Mouse (Mus musculus) hindbrain, embryonic 15.5 days (tissue): ENCODE measurements around the gene Rab31. TPM values are rescaled to one million over a fixed set of nuclear protein-coding genes. Genes with fewer than 3 reads are reported as not detected.

ENCODE experiments used
- ATAC-seq: fragments of 200-750 bp; cut with Nextera tagmentation; 2 replicates; pipeline ENCODE4 v1.8.0; 2017; ENCODE audit warnings: low read depth, moderate number of reproducible peaks, moderate TSS enrichment; ENCODE audit not compliant: low FRiP score
- H3K27ac ChIP-seq: fragments of 300-500 bp; sonication (generic); replicated peaks from 2 replicates; pipeline ENCODE4 v1.5.1; 2015; ENCODE audit warnings: mild to moderate bottlenecking, inconsistent platforms
- H3K27me3 ChIP-seq: fragments of 300-500 bp; sonication (generic); 2 replicates; pipeline ENCODE4 v1.6.1; 2015; ENCODE audit warnings: control low read depth, inconsistent platforms
- H3K36me3 ChIP-seq: fragments of 300-500 bp; sonication (generic); 2 replicates; pipeline ENCODE4 v1.6.1; 2015; ENCODE audit warnings: control low read depth, inconsistent platforms
- H3K4me1 ChIP-seq: fragments of 300-500 bp; sonication (generic); replicated peaks from 2 replicates; pipeline ENCODE4 v1.6.1; 2015; ENCODE audit warnings: control low read depth, inconsistent platforms
- H3K4me2 ChIP-seq: fragments of 300-500 bp; sonication (generic); 2 replicates; pipeline ENCODE4 v1.6.1; 2015; ENCODE audit warnings: moderate library complexity, mild to moderate bottlenecking, inconsistent platforms
- H3K4me3 ChIP-seq: fragments of 300-500 bp; sonication (generic); 2 replicates; pipeline ENCODE4 v1.5.1; 2015; ENCODE audit warnings: mild to moderate bottlenecking, inconsistent platforms
- H3K9ac ChIP-seq: fragments of 300-500 bp; sonication (generic); 2 replicates; pipeline ENCODE4 v1.6.1; 2015; ENCODE audit warnings: inconsistent platforms
- H3K9me3 ChIP-seq: fragments of 300-500 bp; sonication (generic); 2 replicates; pipeline ENCODE4 v1.6.1; 2016; ENCODE audit warnings: control low read depth, inconsistent platforms
- WGBS: fragments of 180-500 bp; shearing (Covaris S2); methylation state at CpG from one replicate; pipeline ENCODE4 v1.1.7; 2015; 5-methylcytosine and 5-hydroxymethylcytosine counted together
- polyA plus RNA-seq: library from polyadenylated mRNA; unstranded; fragments of >200 nt; fragmentation: Nextera tagmentation; extraction: Ambion mirVana; gene quantifications from 2 replicates; pipeline ENCODE4 v1.2.1, GENCODE M21; 2015

The Rab31 gene
- polyA plus RNA-seq, result 65.2 and 72.8 TPM in 2 replicates

- under 1% methylated on average over 74 of the region's 75 CpGs for WGBS
- Histone ChIP-seq H3K9me3 (no peaks in the 10 kb centered on the region), H3K4me3 (peak within 1 kb of the TSS; percentile 82), H3K9ac (peak within 1 kb of the TSS; percentile 76), H3K4me2 (peak within 1 kb of the TSS; percentile 87), H3K27me3 (no peaks in the 10 kb centered on the region), H3K4me1 (peaks cover 51% of the 10 kb centered on the region), H3K27ac (peak within 1 kb of the TSS; percentile 74), H3K36me3 (no peaks in the 10 kb centered on the region)
- ATAC-seq, result peak; percentile 78
These were observed at the start of gene Rab31 for GRCm38 (mm10) chr17:65771951-65772934. TSS of gene Rab31 (minus strand) at chr17:65772752.

- H3K36me3 ChIP-seq, result peaks cover 38% of the 10 kb centered on the region
- no peak overlapping the region for H3K4me2 ChIP-seq
- H3K9ac ChIP-seq, result no peak overlapping the region
- no peaks in the 10 kb centered on the region for H3K4me1 ChIP-seq
- H3K27me3 ChIP-seq, result no peaks in the 10 kb centered on the region
- WGBS, result 86% methylated on average over 5 of the region's 5 CpGs
- no peaks in the 10 kb centered on the region for H3K9me3 ChIP-seq
- no peak for ATAC-seq
- no peak overlapping the region for H3K27ac ChIP-seq
- H3K4me3 ChIP-seq, result no peak overlapping the region
These were observed 47.6 kb upstream of the Rab31 start for GRCm38 (mm10) chr17:65820197-65820596.

GRCm38 (mm10) chr17:65813763-65814162 lies 41.2 kb upstream of the Rab31 start:
- no peak for ATAC-seq
- H3K9me3 ChIP-seq, result no peaks in the 10 kb centered on the region
- H3K27me3 ChIP-seq, result no peaks in the 10 kb centered on the region
- H3K4me3 ChIP-seq, result no peak overlapping the region
- no peaks in the 10 kb centered on the region for H3K4me1 ChIP-seq
- H3K4me2 ChIP-seq, result no peak overlapping the region
- peaks cover 60% of the 10 kb centered on the region for H3K36me3 ChIP-seq
- no peak overlapping the region for H3K9ac ChIP-seq
- no peak overlapping the region for H3K27ac ChIP-seq
- 94% methylated on average over 8 of the region's 8 CpGs for WGBS

- Histone ChIP-seq H3K4me2 (no peak overlapping the region), H3K36me3 (peaks cover 44% of the 10 kb centered on the region), H3K4me3 (no peak overlapping the region), H3K27me3 (no peaks in the 10 kb centered on the region), H3K9me3 (no peaks in the 10 kb centered on the region), H3K9ac (no peak overlapping the region), H3K4me1 (no peaks in the 10 kb centered on the region), H3K27ac (no peak overlapping the region)
- WGBS, result 91% methylated on average over 5 of the region's 5 CpGs
- no peak for ATAC-seq
These were observed 38.5 kb upstream of the Rab31 start for GRCm38 (mm10) chr17:65811032-65811431.

GRCm38 (mm10) chr17:65806416-65806815 lies 33.9 kb upstream of the Rab31 start:
- H3K27ac ChIP-seq, result no peak overlapping the region
- peaks cover 15% of the 10 kb centered on the region for H3K36me3 ChIP-seq
- no peak for ATAC-seq
- 90% methylated on average over 2 of the region's 2 CpGs for WGBS
- no peak overlapping the region for H3K4me2 ChIP-seq
- no peaks in the 10 kb centered on the region for H3K27me3 ChIP-seq
- H3K4me3 ChIP-seq, result no peak overlapping the region
- no peaks in the 10 kb centered on the region for H3K4me1 ChIP-seq
- no peak overlapping the region for H3K9ac ChIP-seq
- H3K9me3 ChIP-seq, result no peaks in the 10 kb centered on the region

GRCm38 (mm10) chr17:65805966-65806365 lies 33.4 kb upstream of the Rab31 start:
- no peaks in the 10 kb centered on the region for H3K4me1 ChIP-seq
- no peak overlapping the region for H3K4me3 ChIP-seq
- no peak for ATAC-seq
- H3K9ac ChIP-seq, result no peak overlapping the region
- H3K27me3 ChIP-seq, result no peaks in the 10 kb centered on the region
- 72% methylated on average over 4 of the region's 4 CpGs for WGBS
- no peak overlapping the region for H3K4me2 ChIP-seq
- H3K9me3 ChIP-seq, result no peaks in the 10 kb centered on the region
- H3K36me3 ChIP-seq, result peaks cover 12% of the 10 kb centered on the region
- no peak overlapping the region for H3K27ac ChIP-seq

- no peaks in the 10 kb centered on the region for H3K4me1 ChIP-seq
- ATAC-seq, result no peak
- H3K9me3 ChIP-seq, result no peaks in the 10 kb centered on the region
- H3K27me3 ChIP-seq, result no peaks in the 10 kb centered on the region
- 85% methylated on average over 4 of the region's 4 CpGs for WGBS
- H3K4me3 ChIP-seq, result no peak overlapping the region
- H3K27ac ChIP-seq, result no peak overlapping the region
- peaks cover 7% of the 10 kb centered on the region for H3K36me3 ChIP-seq
- no peak overlapping the region for H3K4me2 ChIP-seq
- H3K9ac ChIP-seq, result no peak overlapping the region
These were observed 29.5 kb upstream of the Rab31 start for GRCm38 (mm10) chr17:65802026-65802425.

GRCm38 (mm10) chr17:65800451-65800850 lies 27.9 kb upstream of the Rab31 start:
- H3K4me2 ChIP-seq, result no peak overlapping the region
- H3K4me3 ChIP-seq, result no peak overlapping the region
- H3K9me3 ChIP-seq, result no peaks in the 10 kb centered on the region
- no peak for ATAC-seq
- WGBS, result 75% methylated on average over 6 of the region's 6 CpGs
- H3K4me1 ChIP-seq, result no peaks in the 10 kb centered on the region
- H3K27ac ChIP-seq, result no peak overlapping the region
- H3K27me3 ChIP-seq, result no peaks in the 10 kb centered on the region
- no peak overlapping the region for H3K9ac ChIP-seq
- H3K36me3 ChIP-seq, result peaks cover 7% of the 10 kb centered on the region

GRCm38 (mm10) chr17:65799353-65799752 lies 26.8 kb upstream of the Rab31 start:
- H3K27me3 ChIP-seq, result no peaks in the 10 kb centered on the region
- no peak overlapping the region for H3K4me3 ChIP-seq
- no peak overlapping the region for H3K27ac ChIP-seq
- H3K36me3 ChIP-seq, result peaks cover 1% of the 10 kb centered on the region
- H3K4me2 ChIP-seq, result no peak overlapping the region
- no peak overlapping the region for H3K9ac ChIP-seq
- no peaks in the 10 kb centered on the region for H3K9me3 ChIP-seq
- WGBS, result 92% methylated on average over 1 of the region's 1 CpGs
- ATAC-seq, result no peak
- no peaks in the 10 kb centered on the region for H3K4me1 ChIP-seq

GRCm38 (mm10) chr17:65798446-65798845 lies 25.9 kb upstream of the Rab31 start:
- Histone ChIP-seq H3K4me2 (no peak overlapping the region), H3K4me1 (0 out of 2 replicates have a peak, but pooled peaks cover under 1% of the 10 kb centered on the region), H3K27ac (no peak overlapping the region), H3K27me3 (no peaks in the 10 kb centered on the region), H3K4me3 (no peak overlapping the region), H3K36me3 (no peaks in the 10 kb centered on the region), H3K9me3 (no peaks in the 10 kb centered on the region), H3K9ac (no peak overlapping the region)
- 67% methylated on average over 4 of the region's 4 CpGs for WGBS
- no peak for ATAC-seq

- no peak overlapping the region for H3K9ac ChIP-seq
- 39% methylated on average over 7 of the region's 7 CpGs for WGBS
- H3K4me2 ChIP-seq, result no peak overlapping the region
- no peaks in the 10 kb centered on the region for H3K27me3 ChIP-seq
- ATAC-seq, result no peak
- H3K9me3 ChIP-seq, result no peaks in the 10 kb centered on the region
- 0 out of 2 replicates have a peak, but pooled peaks cover 5% of the 10 kb centered on the region for H3K4me1 ChIP-seq
- H3K36me3 ChIP-seq, result no peaks in the 10 kb centered on the region
- H3K27ac ChIP-seq, result no peak overlapping the region
- no peak overlapping the region for H3K4me3 ChIP-seq
These were observed 23.5 kb upstream of the Rab31 start for GRCm38 (mm10) chr17:65796056-65796455.

- no peak overlapping the region for H3K9ac ChIP-seq
- no peak for ATAC-seq
- 0 out of 2 replicates have a peak, but pooled peaks cover 5% of the 10 kb centered on the region for H3K4me1 ChIP-seq
- 88% methylated on average over 13 of the region's 13 CpGs for WGBS
- no peaks in the 10 kb centered on the region for H3K9me3 ChIP-seq
- H3K27me3 ChIP-seq, result no peaks in the 10 kb centered on the region
- H3K4me3 ChIP-seq, result no peak overlapping the region
- no peak overlapping the region for H3K27ac ChIP-seq
- no peaks in the 10 kb centered on the region for H3K36me3 ChIP-seq
- H3K4me2 ChIP-seq, result no peak overlapping the region
These were observed 21.7 kb upstream of the Rab31 start for GRCm38 (mm10) chr17:65794096-65794850.
